ENCODE assay signal across 12 mouse cellular contexts in genomic region chr1:76786871-76787270, GRCm38 (mm10).
"Had no signal": no experiment of that assay in that cellular context is flagged by ENCODE, and none has a peak within 500 bp of the region (broad histone marks: within the 10 kb centered on the region; RNA-seq: fewer than 3 reads in every experiment).

No protein-coding gene starts in this region.

- DNase-seq: left cerebral cortex, postnatal 4 days; liver; liver, embryonic 13.5 days; liver, postnatal 0 days; lung, adult 18-20 months; lung, adult 2 months; lung, embryonic 14.5 days; lung, postnatal 10 days; lung, postnatal 14 days; lung, postnatal 36 days; lung, postnatal 4 days; midbrain, embryonic 14.5 days had no signal
